ENCODE assay signal across 9 mouse cellular contexts in the genomic region with DNA sequence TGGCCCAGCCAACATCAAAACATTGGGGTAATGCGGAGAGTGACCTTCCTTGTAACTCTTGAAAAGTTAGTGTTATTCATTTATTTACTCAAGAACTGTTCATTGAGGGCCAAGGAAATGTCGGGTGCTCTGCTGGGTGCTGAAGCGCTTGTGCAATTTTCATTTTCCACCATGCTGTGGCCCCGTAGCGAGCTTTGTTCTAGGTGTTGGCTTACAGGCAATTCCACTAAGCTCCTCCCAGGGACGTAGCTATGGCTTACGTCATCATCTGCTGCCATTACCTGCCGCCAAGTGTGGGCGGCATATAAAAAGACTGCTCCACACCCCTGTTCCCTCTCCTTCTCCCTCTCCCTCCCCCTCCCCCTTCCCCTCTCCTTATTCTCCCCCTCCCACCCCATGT. TPM values are rescaled to one million over a fixed set of nuclear protein-coding genes. Genes with fewer than 3 reads are reported as not detected.
DNase-seq lines count a peak whose midpoint lies in the region; ATAC-seq lines count a peak whose summit lies in the region.
"Had no signal": no experiment of that assay in that cellular context is flagged by ENCODE, and none has a peak within 500 bp of the region (broad histone marks: within the 10 kb centered on the region; RNA-seq: fewer than 3 reads in every experiment).

No protein-coding gene starts in this region.

- intact Hi-C loops in heart, postnatal 14 days (cut with DNase I) = no loop called here

- H3K4me2 ChIP-seq in intestine, embryonic 14.5 days (ENCODE audit: low read length) = peak overlapping the region; percentile 37

- no peaks in the 10 kb centered on the region for H3K36me3 ChIP-seq in heart, embryonic 10.5 days
- no peaks in the 10 kb centered on the region for H3K36me3 ChIP-seq in intestine, embryonic 14.5 days (ENCODE audit: control insufficient read depth, insufficient read depth, low read length)
- no peaks in the 10 kb centered on the region for H3K36me3 ChIP-seq in midbrain, embryonic 10.5 days

- no peak overlapping the region for H3K9ac ChIP-seq in intestine, embryonic 14.5 days (ENCODE audit: low read length)

- 0 out of 2 replicates have a peak, but pooled peaks have one; percentile 22 for ATAC-seq in intestine, embryonic 14.5 days (replicated peaks; ENCODE audit: low FRiP score, low TSS enrichment, low read depth)

- H3K27me3 ChIP-seq in heart, embryonic 10.5 days (ENCODE audit: insufficient read depth, poor library complexity, severe bottlenecking) = no peaks in the 10 kb centered on the region
- no peaks in the 10 kb centered on the region for H3K27me3 ChIP-seq in intestine, embryonic 14.5 days (replicated peaks; ENCODE audit: control insufficient read depth, insufficient read depth, low read length)
- H3K27me3 ChIP-seq in midbrain, embryonic 10.5 days (ENCODE audit: low read depth, poor library complexity, severe bottlenecking) = peaks cover 38% of the 10 kb centered on the region

- DNase-seq in heart, embryonic 10.5 days (ENCODE audit: low spot score) = peak; percentile 75
- no peak for DNase-seq in heart, postnatal 14 days
- DNase-seq in c-Kit-positive CD71-positive TER-119-negative erythroid progenitor cells, embryonic 14.5 days (ENCODE audit: low read depth) = peak; percentile 14
- DNase-seq in intestine, embryonic 14.5 days (ENCODE audit: low spot score) = no peak
- DNase-seq in midbrain, embryonic 10.5 days (ENCODE audit: low spot score) = no peak
- no peak for DNase-seq in right cerebral cortex, postnatal 4 days
- no peak for DNase-seq in spleen, adult 18-20 months
- DNase-seq in adrenal gland, adult 18-20 months (ENCODE audit: low spot score in 2 of 2) = no peak

- H3K27ac ChIP-seq in heart, embryonic 10.5 days = peak overlapping the region; percentile 82
- H3K27ac ChIP-seq in intestine, embryonic 14.5 days (ENCODE audit: low read depth) = no peak overlapping the region; the same call in 1 of the 2 replicates
- peak overlapping the region; percentile 39 for H3K27ac ChIP-seq in midbrain, embryonic 10.5 days (replicated peaks)

- H3K9me3 ChIP-seq in heart, embryonic 10.5 days = no peaks in the 10 kb centered on the region
- H3K9me3 ChIP-seq in intestine, embryonic 14.5 days (ENCODE audit: control insufficient read depth, low read length) = no peaks in the 10 kb centered on the region
- no peaks in the 10 kb centered on the region for H3K9me3 ChIP-seq in midbrain, embryonic 10.5 days (replicated peaks)

- H3K4me1 ChIP-seq in heart, embryonic 10.5 days = peaks cover 60% of the 10 kb centered on the region
- H3K4me1 ChIP-seq in intestine, embryonic 14.5 days (replicated peaks; ENCODE audit: control insufficient read depth, insufficient read depth, low read length) = peaks cover 32% of the 10 kb centered on the region
- H3K4me1 ChIP-seq in midbrain, embryonic 10.5 days = peaks cover 57% of the 10 kb centered on the region

- peak overlapping the region; percentile 48 for H3K4me3 ChIP-seq in heart, embryonic 10.5 days
- H3K4me3 ChIP-seq in intestine, embryonic 14.5 days (ENCODE audit: low read depth, low read length) = no peak overlapping the region
- H3K4me3 ChIP-seq in midbrain, embryonic 10.5 days = peak overlapping the region; percentile 41
- H3K4me3 ChIP-seq: megakaryocyte, embryonic 14.5 days had no signal

- WGBS in heart, embryonic 10.5 days = 14% methylated on average over 9 of the region's 9 CpGs
- 26% methylated on average over 9 of the region's 9 CpGs for WGBS in intestine, embryonic 14.5 days
- WGBS in midbrain, embryonic 10.5 days = 18% methylated on average over 9 of the region's 9 CpGs

RNA-seq across cellular contexts. Expression of gene Fzd2, which starts 29.2 kb away (rescaled TPM):
- 22.9 and 34.5 TPM in 2 replicates for polyA plus RNA-seq in heart, embryonic 10.5 days (2016; fragmentation: Nextera tagmentation; extraction: Ambion mirVana)
- total RNA-seq in heart, postnatal 14 days (2021) = 1 to 10 TPM; 5.6 to 7.3 TPM
- polyA plus RNA-seq in intestine, embryonic 14.5 days (2014; fragmentation: Nextera tagmentation; extraction: Ambion mirVana) = 20.4 and 21.9 TPM in 2 replicates
- polyA plus RNA-seq in midbrain, embryonic 10.5 days (2016; fragmentation: Nextera tagmentation; extraction: Ambion mirVana) = 26.5 and 27.9 TPM in 2 replicates
- total RNA-seq in adrenal gland, adult 18-20 months (2021) = 1 to 10 TPM; 2.6 to 3.6 TPM

RNA-seq across cellular contexts. Expression of gene Meioc, which starts 30.1 kb away (rescaled TPM):
- 0.53 and 1.2 TPM in 2 replicates for polyA plus RNA-seq in heart, embryonic 10.5 days (2016; fragmentation: Nextera tagmentation; extraction: Ambion mirVana)
- total RNA-seq in heart, postnatal 14 days (2021) = not detected
- 0.31 and 1.3 TPM in 2 replicates for polyA plus RNA-seq in intestine, embryonic 14.5 days (2014; fragmentation: Nextera tagmentation; extraction: Ambion mirVana)
- polyA plus RNA-seq in midbrain, embryonic 10.5 days (2016; fragmentation: Nextera tagmentation; extraction: Ambion mirVana) = 0.16 and 0.41 TPM in 2 replicates
- not detected for total RNA-seq in adrenal gland, adult 18-20 months (2021)

RNA-seq across cellular contexts. Expression of gene Gm11627, which starts 54.1 kb away (rescaled TPM):
- polyA plus RNA-seq in heart, embryonic 10.5 days (2016; fragmentation: Nextera tagmentation; extraction: Ambion mirVana) = 11.6 and 13.5 TPM in 2 replicates
- total RNA-seq in heart, postnatal 14 days (2021) = 1 to 10 TPM in 1 of 2 experiments, under 1 TPM in 1; 0.69 to 1.8 TPM
- polyA plus RNA-seq in intestine, embryonic 14.5 days (2014; fragmentation: Nextera tagmentation; extraction: Ambion mirVana) = 13.5 and 15.7 TPM in 2 replicates
- 11.1 and 12.6 TPM in 2 replicates for polyA plus RNA-seq in midbrain, embryonic 10.5 days (2016; fragmentation: Nextera tagmentation; extraction: Ambion mirVana)
- total RNA-seq in adrenal gland, adult 18-20 months (2021) = not detected

Comparison
In these comparisons a context has a peak if more than half of its experiments do, and no peak if none do; other contexts are left out.
1. DNase-seq: peak in heart, embryonic 10.5 days (single experiment) and c-Kit-positive CD71-positive TER-119-negative erythroid progenitor cells, embryonic 14.5 days (single experiment); none in heart, postnatal 14 days (0 of 2), intestine, embryonic 14.5 days (single experiment), midbrain, embryonic 10.5 days (single experiment), right cerebral cortex, postnatal 4 days (single experiment), spleen, adult 18-20 months (0 of 2) and adrenal gland, adult 18-20 months (0 of 2).